Mouse (Mus musculus) monocyte, adult 2 months (primary cell): ENCODE data around the gene Cacna1c.

Source experiments
- DNase-seq, 2 experiments: peaks; one replicate each; pipeline ENCODE4 v3.0.0; 2022; ENCODE audit warnings: low spot score in 2 of 2, low read depth in 1 of 2

Cacna1c gene

DNA sequence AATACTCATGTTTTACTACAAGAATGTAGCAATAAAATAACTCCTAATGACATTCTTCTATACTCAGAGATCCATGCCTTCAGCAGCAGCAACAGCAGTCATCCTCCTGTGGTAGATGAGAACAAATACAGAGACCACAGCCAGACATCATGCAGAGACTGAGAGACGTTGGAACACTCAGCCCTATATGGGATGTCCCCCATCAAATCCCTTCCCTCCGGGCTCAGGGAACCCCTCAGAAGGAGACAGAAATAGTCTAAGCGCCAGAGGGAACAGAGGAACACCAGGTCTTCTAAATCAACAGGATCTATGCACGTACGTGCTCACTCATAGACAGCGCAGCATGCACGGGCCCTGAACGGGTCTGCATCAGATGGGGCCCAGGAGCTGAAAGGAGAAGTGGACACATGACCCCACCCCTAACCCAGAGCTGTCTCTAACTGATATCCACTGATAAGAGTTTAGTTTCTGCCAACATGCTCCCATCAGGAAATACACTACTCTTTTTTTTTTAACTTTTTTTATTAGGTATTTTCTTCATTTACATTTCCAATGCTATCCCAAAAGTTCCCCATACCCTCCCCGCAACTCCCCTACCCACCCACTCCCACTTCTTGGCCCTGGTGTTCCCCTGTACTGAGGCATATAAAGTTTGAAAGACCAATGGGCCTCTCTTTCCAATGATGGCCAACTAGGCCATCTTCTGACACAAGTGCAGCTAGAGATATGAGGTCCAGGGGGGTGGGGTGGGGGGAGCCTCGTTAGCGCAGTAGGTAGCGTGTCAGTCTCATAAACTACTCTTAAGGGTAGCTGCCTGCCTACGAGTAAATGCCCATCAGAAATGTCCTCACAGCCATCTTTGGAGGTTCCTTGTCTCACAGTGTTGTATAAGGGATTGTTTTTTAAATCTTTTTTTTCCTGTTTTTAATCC, 182.8 kb downstream of the Cacna1c start:
- no peak for DNase-seq

- no peak for DNase-seq
Observed at GRCm38 (mm10) chr6:119010875-119011274, 185.3 kb downstream of the Cacna1c start.

GRCm38 (mm10) chr6:119009526-119009925, 186.7 kb downstream of the Cacna1c start:
- no peak for DNase-seq

DNA sequence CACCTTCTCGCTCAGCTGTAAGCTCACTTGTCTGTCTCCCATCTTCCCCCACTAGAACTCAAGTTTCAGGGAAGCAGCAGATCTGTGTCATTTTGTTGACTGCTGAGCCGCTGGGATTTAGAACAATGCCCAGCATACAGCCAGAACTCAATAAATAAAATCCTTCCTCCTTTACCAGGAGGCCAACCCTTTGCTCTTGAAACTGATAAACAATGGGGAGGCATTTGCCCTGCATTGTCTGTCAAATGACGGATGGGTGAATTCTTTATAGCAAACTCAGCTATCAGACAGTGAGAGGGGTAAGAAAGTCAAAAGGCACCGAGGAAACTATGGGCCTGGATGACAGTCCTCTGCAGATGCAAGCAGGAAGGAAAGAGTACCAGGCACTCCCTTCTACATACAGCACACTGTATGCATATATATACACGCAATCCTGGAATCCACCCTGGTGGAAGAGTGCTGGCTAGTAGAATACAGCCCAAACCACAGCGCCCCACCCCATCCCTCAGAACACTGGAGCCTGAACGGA, 187.5 kb downstream of the Cacna1c start:
- no peak for DNase-seq

DNA sequence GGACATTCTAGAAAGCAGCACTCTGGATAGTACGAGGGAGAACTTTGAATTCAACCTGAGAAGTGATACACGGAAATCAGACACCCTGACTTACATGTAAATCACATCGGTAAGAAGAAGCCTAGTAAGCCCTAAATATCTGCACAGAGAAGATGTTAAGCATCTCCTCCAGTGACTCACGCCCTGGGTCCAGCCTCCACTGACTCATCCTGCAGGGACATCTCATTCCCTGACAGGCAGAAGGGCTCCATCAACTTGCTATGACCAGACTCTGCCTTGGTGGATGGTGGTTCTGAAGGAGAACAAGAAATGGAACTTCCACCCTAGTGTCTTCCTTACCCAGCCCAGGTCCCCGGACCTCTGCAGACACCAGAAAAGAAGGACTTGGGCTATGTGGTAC, 191.6 kb downstream of the Cacna1c start:
- no peak for DNase-seq

DNA sequence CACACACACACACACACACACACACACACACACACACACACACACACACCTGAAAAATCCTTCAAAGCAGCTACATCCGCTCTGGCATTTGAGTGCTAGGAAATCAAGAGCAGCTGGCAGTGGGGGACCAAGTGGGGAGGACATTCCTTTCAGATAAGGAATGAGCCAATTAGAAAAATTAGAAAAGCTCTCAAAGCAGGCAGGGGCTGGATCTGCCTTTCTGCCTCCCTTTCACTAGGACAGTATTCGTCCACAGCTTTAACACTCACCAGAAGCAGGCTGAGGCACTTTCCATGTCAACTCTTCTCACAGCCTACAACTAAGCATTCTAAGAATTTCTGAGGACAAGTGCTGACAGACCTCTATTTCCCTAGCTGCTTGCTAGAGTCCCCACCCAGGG, 194.8 kb downstream of the Cacna1c start:
- DNase-seq = no peak

- DNase-seq = no peak
Observed at GRCm38 (mm10) chr6:119000255-119000654, 196.0 kb downstream of the Cacna1c start.

DNA sequence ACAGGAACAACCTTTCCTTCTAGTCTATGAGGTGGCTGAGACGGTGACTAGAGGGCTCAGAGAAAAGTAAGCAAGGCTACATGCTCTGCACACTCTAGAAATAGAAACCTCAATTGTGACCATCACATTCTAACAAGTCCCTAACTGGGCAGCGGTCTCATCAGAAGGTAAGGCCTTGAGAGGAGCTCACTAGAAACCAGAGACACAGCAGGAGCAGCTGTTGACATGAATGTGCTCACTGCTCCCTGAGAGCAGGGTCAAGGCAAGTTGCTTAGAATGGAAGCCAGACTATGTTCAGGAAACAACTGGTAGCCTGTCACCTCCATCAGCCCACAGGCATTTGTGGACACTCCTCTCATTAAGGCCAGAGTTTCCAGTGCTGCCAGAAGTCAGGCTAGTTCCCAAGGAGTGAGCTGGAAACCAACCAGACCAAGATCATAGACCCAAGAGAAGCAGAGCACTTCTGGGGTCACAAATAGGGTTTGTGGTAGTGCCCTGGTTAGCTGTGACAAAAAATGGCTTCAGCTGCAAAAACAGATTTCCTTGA, 196.8 kb downstream of the Cacna1c start:
- no peak for DNase-seq

DNA sequence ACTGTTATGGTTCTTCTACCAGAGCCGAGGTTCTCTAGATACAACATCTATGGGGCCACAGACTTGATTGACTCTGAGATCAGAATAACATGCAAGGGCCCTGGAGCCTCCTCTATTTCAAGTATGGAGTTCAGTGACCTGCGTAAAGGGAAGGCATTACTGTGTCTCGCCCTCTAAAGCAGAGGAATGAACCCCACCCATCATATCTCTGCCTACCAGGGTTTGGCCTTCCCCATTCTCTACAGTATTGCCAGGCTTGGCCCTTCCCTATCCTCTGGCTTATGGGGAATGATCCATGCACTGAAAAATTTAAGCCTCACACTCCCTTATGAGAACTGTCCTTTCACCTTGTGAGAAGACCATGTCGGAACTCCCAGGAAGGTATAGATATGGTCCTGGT, 198.8 kb downstream of the Cacna1c start:
- DNase-seq = no peak

DNA sequence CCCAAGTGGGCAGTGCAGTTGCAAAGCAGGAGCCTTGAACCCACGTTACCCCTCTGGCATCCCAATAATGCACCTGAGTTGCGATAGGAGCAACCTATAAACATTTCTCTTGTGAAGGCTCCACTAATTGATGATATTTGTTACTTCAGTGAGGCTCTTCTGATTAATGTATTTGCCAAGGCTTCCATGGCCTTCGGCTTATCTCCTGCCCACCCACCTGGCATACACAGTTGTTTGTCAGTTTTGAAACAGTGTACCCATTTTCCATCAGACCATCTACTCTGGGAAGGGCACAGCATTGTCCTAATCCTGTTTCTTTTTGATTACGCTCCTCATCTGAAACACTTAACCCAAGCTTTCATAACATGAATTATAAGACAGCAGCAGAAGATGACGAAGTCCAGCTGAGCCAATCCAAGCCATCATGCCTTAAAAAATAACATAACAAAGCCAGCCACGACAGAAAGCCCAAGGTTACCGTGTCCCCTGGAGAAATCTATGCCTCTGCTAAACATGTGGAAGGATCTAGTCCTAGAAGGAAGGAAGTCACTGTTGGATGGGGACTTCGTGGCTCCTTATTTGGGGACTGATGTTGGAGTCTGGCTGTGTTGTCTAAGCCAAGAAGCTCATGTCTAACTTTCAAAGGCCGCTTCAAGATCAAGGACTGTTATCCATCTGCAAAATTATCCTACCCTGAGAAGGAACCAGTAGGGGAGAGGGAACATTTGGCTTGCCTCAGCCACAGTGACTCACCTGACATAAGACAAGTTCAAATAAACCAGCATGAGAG, 201.8 kb downstream of the Cacna1c start:
- DNase-seq = no peak

DNA sequence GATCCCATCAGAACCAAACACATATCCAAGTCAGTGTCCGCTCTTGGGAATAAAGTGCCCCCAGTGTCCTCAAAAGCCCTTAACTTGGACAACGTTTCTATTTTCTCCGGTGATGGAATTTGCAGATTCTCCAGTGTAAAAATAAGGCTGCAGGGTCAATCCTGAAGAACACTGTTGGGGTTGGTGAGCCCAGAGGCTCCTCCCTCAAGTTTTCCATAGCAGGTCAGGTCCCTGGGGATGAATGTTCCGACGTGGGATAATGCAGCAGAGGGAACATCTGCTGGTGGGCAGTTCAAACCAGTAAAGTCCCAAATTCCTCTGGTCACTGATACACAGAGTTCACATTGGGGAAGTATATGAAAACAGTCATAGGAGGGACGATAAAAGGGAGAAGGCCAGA, 203.8 kb downstream of the Cacna1c start:
- no peak for DNase-seq

DNA sequence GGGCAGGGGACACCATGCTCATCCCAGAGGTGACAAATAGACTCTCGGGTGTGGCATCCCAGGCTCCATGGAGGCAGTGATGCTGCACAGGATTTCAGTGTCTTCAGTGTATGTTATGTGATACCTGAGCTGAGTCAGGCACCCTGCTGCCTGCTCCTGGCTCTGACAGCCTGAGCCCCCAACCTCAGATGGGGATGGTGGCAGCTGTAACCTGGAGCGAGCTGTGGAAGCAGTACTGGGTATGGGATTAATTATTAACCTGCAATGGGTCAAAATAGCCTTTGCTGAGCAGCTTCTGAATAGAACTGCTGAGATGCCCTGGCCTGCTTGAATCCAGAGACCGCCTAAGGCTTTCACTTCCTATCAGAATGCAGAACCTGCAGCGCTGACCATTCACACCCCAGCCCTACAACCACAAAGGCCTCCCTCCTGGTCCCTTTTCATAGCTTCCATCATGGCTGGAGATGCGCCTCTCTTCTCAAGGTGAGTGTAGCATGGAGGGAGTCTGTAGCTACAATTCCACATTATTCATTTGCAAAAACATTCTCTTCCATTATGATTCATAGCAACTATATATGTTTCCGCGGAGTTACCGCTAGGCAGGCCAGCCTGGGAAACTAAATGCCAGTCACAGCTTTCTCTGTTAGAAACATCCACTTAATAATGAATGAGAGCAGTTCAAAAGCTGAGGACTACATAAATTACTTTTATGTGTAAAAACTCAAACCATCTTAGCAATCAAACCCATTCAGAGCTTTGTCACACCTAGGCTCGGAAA, 206.0 kb downstream of the Cacna1c start:
- DNase-seq = no peak

- no peak for DNase-seq
Observed at GRCm38 (mm10) chr6:118984181-118984901, 211.9 kb downstream of the Cacna1c start.

DNA sequence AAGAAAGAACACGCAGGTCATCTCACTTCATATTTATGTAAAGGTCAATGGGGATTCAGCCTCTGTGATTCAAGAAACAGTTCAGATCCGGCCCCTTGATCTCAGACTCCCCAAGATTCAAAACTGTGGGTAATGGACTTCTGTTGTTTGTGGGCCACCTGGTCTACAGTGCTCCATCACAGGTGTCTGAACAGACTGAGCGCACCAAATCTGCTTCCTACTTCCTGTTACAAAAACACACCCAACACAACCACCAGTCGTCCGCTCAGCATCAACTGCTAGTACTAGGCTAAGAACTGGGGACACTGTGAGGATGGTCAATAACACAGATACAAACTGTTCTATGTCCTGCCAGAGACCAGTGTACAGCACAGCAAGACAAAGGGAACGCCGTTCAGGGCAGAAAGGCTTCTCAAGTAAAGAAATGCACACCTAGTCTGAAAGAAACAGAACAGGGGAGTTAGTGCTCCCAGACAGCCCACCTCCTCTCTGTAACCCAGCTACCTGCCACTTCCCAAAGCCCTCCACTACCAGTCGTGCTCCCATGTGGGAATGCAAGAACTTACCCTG, 212.7 kb downstream of the Cacna1c start:
- DNase-seq = no peak

GRCm38 (mm10) chr6:118980265-118980664, 216.0 kb downstream of the Cacna1c start:
- no peak for DNase-seq

- no peak for DNase-seq
Observed at GRCm38 (mm10) chr6:118977443-118978271, 218.6 kb downstream of the Cacna1c start.

DNA sequence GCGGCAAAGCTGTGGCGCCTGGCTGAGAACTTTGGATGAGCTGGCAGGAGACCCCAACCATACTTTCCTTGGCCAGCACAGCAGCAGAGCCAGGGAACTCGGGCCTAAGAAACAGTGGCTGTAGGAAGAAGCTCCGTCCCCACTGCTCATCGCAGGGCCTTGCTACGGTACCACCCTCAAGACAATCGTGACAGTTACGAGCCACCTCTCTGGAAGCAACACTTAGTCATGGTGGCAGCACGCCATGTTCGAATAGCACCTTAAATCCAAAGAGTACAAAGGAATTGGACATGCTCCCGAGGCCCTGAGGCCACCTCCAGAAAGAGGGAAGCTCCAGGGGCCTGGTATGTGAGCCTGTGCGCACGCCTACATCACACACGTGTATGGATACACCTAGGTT, 219.6 kb downstream of the Cacna1c start:
- no peak for DNase-seq

DNA sequence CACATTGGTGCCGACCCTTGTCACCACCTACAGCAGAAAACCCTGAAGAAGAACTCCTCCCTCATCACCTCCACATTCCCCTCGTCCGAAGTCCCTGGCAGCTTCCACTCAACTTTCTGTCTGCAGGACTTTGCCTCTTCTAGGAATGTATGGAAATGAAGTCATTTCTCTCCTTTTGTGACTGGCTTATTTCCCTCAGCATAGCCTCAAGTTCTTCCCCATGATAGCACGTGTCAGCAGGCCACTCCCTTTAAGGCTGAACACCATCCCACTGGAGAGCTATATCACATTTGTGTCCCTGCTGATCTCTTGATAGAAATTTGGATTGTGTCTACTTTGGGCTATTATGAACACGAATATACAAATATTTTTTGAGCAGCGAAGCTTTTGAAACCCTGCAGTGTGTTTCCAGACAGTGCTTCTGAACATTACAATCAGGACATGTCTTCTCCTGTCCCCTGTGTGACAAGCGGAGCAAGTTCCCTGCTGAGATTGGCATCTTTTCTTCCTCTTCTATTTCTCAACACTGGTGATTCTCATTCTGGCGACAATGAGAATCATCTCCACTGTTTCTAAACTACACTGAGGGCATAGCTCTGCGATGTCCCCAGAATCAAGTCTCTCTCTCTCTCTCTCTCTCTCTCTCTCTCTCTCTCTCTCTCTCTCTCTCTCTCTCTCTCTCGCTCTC, 224.2 kb downstream of the Cacna1c start:
- DNase-seq = no peak
